Mouse (Mus musculus) lung, embryonic 16.5 days (tissue): ENCODE data around the gene Zfp101. TPM values are rescaled to one million over a fixed set of nuclear protein-coding genes. Genes with fewer than 3 reads are reported as not detected.

Experiments
- ATAC-seq: fragments of 200-750 bp; cut with Nextera tagmentation; 2 replicates; pipeline ENCODE4 v1.8.0; 2017; ENCODE audit warnings: low read depth, mild to moderate bottlenecking, moderate library complexity
- H3K27ac ChIP-seq: fragments of 300-500 bp; sonication (generic); 2 replicates; pipeline ENCODE4 v1.5.1; 2014; ENCODE audit warnings: mild to moderate bottlenecking, control low read depth, low read length
- H3K27me3 ChIP-seq: fragments of 300-500 bp; sonication (generic); 2 replicates; pipeline ENCODE4 v1.6.1; 2014; ENCODE audit warnings: low read depth, low read length, mixed read lengths; ENCODE audit not compliant: control insufficient read depth, insufficient read depth
- H3K36me3 ChIP-seq: fragments of 300-500 bp; sonication (generic); 2 replicates; pipeline ENCODE4 v1.6.1; 2014; ENCODE audit warnings: low read length; ENCODE audit not compliant: control insufficient read depth, insufficient read depth
- H3K4me1 ChIP-seq: fragments of 300-500 bp; sonication (generic); replicated peaks from 2 replicates; pipeline ENCODE4 v1.6.1; 2014; ENCODE audit warnings: low read length, mixed read lengths; ENCODE audit not compliant: control insufficient read depth, insufficient read depth
- H3K4me2 ChIP-seq: fragments of 300-500 bp; sonication (generic); 2 replicates; pipeline ENCODE4 v1.6.1; 2014; ENCODE audit warnings: low read depth, low read length, control low read depth
- H3K4me3 ChIP-seq: fragments of 300-500 bp; sonication (generic); 2 replicates; pipeline ENCODE4 v1.5.1; 2014; ENCODE audit warnings: mild to moderate bottlenecking, low read length, control low read depth
- H3K9ac ChIP-seq: fragments of 300-500 bp; sonication (generic); 2 replicates; pipeline ENCODE4 v1.6.1; 2014; ENCODE audit warnings: low read length, control low read depth
- H3K9me3 ChIP-seq: fragments of 300-500 bp; sonication (generic); 2 replicates; pipeline ENCODE4 v1.6.1; 2016; ENCODE audit warnings: low read length; ENCODE audit not compliant: control insufficient read depth
- WGBS: fragments of 180-500 bp; shearing (Covaris S2); extraction: QIAGEN DNeasy Blood & Tissue Kit; methylation state at CpG from one replicate; pipeline ENCODE4 v1.1.7; 2014; 5-methylcytosine and 5-hydroxymethylcytosine counted together
- polyA plus RNA-seq: library from polyadenylated mRNA; unstranded; fragments of >200 nt; fragmentation: Nextera tagmentation; extraction: Ambion mirVana; gene quantifications from 2 replicates; pipeline ENCODE4 v1.2.1, GENCODE M21; 2015

Gene Zfp101
- polyA plus RNA-seq: 19.0 and 19.7 TPM in 2 replicates

DNA sequence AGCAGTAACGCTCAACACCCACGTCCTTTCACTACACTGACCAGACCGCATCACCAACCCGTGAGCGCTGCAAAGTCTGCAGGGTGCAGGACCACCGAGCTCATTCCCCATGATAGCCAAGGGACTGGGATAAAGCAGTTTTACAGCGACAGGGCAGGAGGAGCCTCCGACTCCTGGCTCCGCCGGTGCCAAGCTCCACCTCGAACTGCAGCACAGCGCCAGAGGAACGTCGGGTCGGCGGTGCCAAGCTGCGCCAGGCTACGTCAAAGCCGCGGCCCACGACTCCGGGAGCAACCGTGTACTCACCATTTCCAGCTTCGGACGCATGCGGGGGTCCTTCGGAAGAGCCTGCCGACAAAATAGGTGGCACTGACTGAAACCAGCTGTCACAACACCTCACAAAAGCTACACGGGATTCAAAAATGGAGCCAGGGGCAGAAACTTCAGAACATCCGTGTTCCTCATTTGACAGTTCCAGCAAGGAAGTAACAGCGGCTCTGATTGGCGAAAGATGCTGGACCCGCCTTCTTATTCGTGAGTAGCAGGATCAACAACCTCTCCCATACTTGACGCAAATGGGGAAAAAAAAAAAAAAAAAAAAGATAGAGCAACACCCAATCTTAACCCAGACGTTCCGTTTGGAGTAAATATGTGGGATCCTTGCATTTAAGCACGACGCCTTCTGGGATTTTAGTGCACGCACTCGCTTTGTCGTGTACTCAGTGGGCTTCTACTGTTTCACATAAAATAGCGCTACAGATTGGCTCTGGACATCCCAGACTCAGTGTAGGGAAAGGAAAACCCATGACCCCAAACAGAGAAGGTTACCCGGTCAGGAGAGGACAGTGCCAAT, at the start of gene Zfp101:
TSS of gene Zfp101 (minus strand) at position 460 of the 853 bp plus-strand sequence.
- H3K9ac ChIP-seq: peak within 1 kb of the TSS; percentile 85
- no peaks in the 10 kb centered on the region for H3K36me3 ChIP-seq
- H3K9me3 ChIP-seq: no peaks in the 10 kb centered on the region
- peak within 1 kb of the TSS; percentile 81 for H3K4me3 ChIP-seq
- under 1% methylated on average over 44 of the region's 44 CpGs for WGBS
- ATAC-seq: peak; percentile 99
- peak within 1 kb of the TSS; percentile 88 for H3K27ac ChIP-seq
- peak within 1 kb of the TSS; percentile 68 for H3K4me2 ChIP-seq
- H3K27me3 ChIP-seq: no peaks in the 10 kb centered on the region
- H3K4me1 ChIP-seq: peaks cover 6% of the 10 kb centered on the region; the same call in 1 of the 2 replicates

DNA sequence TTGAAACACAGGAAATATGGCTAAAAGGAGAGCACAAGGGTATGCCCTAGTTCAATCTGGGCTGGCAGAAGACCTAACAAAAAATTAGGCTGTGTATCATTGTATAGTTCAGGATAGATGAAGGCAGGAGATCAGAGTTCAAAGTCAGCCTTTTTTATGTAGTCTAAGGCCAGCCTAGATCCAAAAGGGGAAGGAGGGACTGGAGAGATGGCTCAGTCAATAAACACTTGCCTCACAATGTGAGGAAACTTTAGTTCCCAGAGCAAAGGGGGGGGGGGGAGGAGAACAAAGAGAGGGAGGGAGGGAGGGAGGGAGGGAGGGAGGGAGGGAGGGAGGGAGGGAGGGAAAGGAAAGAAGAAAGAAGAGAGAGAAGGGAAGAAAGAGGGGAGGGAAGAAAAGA, 46.7 kb upstream of the Zfp101 start:
- peaks cover 3% of the 10 kb centered on the region; the same call in 1 of the 2 replicates for H3K4me1 ChIP-seq
- H3K4me3 ChIP-seq: no peak overlapping the region
- H3K27ac ChIP-seq: no peak overlapping the region
- no peak overlapping the region for H3K9ac ChIP-seq
- H3K9me3 ChIP-seq: no peaks in the 10 kb centered on the region
- no peaks in the 10 kb centered on the region for H3K36me3 ChIP-seq
- ATAC-seq: no peak
- no peak overlapping the region for H3K4me2 ChIP-seq
- no peaks in the 10 kb centered on the region for H3K27me3 ChIP-seq

DNA sequence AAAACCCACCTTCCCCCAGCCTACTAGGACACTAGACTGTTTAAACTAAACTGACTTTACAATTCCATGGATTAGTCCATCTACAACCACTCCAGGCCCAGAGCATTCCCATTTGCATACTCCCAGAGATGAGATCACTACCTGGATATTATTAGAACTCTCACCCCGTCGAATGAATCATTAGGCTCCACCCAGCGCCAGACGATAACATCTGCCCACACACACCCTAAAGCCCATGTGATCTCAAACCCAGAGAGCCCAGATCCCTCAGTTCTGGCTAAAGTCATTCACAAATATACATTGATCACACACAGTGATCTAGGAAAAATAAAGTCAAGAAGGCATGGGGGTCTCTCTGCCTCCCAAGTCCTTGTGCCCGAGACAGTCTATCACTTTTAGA, 45.5 kb upstream of the Zfp101 start:
- no peak overlapping the region for H3K4me3 ChIP-seq
- peak; percentile 49; the same call in 1 of the 2 replicates for ATAC-seq
- no peaks in the 10 kb centered on the region for H3K36me3 ChIP-seq
- H3K27ac ChIP-seq: no peak overlapping the region; the same call in 1 of the 2 replicates
- H3K4me2 ChIP-seq: no peak overlapping the region
- no peaks in the 10 kb centered on the region for H3K9me3 ChIP-seq
- H3K4me1 ChIP-seq: peaks cover 3% of the 10 kb centered on the region; the same call in 1 of the 2 replicates
- H3K9ac ChIP-seq: no peak overlapping the region
- no peaks in the 10 kb centered on the region for H3K27me3 ChIP-seq
- 48% methylated on average over 5 of the region's 5 CpGs for WGBS

GRCm38 (mm10) chr17:33439148-33439547, 44.7 kb upstream of the Zfp101 start:
- no peaks in the 10 kb centered on the region for H3K9me3 ChIP-seq
- no peak overlapping the region for H3K9ac ChIP-seq
- H3K4me1 ChIP-seq: peaks cover 3% of the 10 kb centered on the region; the same call in 1 of the 2 replicates
- peak; percentile 72 for ATAC-seq
- 59% methylated on average over 1 of the region's 1 CpGs for WGBS
- no peaks in the 10 kb centered on the region for H3K27me3 ChIP-seq
- no peaks in the 10 kb centered on the region for H3K36me3 ChIP-seq
- H3K4me2 ChIP-seq: no peak overlapping the region
- no peak overlapping the region for H3K27ac ChIP-seq
- no peak overlapping the region for H3K4me3 ChIP-seq

DNA sequence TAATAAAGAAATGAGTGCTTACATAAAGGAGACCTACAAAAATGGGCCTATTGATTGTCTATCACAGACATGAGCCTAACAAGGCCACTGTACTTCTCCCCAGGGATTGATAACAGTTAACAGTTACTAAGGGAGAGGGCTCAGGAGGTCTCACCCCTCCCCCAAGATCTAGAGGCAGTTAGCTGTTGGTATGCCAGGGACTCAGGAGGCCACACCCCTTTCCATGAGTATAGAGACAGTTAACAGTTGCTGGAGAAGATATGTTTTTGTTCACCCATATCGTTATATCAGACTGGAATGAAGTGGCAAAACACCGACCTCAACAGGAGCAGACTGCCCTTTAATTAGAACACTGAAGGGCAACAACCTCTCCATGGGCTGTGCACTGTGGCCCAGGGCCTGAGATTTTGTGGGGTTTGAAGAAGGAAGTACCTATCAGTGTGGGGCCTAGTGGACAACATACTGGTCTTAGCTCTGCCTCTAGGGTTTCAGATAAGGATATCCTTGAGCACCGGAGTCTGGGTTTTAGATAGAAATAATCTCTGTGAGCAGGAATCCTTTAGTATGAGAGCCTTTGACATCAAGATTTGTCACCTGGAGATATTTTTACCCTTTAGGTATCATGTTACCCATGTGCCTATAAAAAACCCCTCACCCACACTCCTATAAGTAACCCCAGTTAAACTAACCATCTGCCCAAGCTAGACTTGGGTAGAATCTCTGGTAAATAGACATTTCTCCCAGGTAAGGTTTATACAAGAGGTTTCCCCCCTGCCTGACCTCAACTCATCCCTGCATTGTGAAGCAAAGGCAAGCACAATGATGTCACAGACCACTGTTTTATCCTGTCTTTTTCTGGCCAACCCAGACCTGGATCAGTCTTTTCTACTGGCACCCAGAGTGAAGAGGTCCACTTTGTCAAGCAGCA, 37.8 kb upstream of the Zfp101 start, which contains the start of gene Actl9:
TSS of gene Actl9 (plus strand) at position 878 of the 928 bp plus-strand sequence.
- Histone ChIP-seq H3K27me3 (no peaks in the 10 kb centered on the region), H3K4me3 (no peak within 1 kb of the TSS), H3K9me3 (no peaks in the 10 kb centered on the region), H3K4me2 (no peak within 1 kb of the TSS), H3K36me3 (no peaks in the 10 kb centered on the region), H3K9ac (no peak within 1 kb of the TSS), H3K4me1 (no peaks in the 10 kb centered on the region), H3K27ac (no peak within 1 kb of the TSS)
- no peak for ATAC-seq
- WGBS: 72% methylated on average over 3 of the region's 3 CpGs

- Histone ChIP-seq H3K36me3 (no peaks in the 10 kb centered on the region), H3K4me3 (no peak overlapping the region), H3K4me1 (peaks cover 6% of the 10 kb centered on the region; the same call in 1 of the 2 replicates), H3K4me2 (no peak overlapping the region), H3K9me3 (no peaks in the 10 kb centered on the region), H3K27me3 (no peaks in the 10 kb centered on the region), H3K27ac (no peak overlapping the region), H3K9ac (no peak overlapping the region)
- WGBS: 95% methylated on average over 5 of the region's 5 CpGs
- no peak for ATAC-seq
These were observed 2.2 kb downstream of the Zfp101 start for GRCm38 (mm10) chr17:33392271-33392670.

GRCm38 (mm10) chr17:33385705-33386104, 8.7 kb downstream of the Zfp101 start:
- H3K27ac ChIP-seq: no peak overlapping the region
- H3K4me1 ChIP-seq: no peaks in the 10 kb centered on the region
- H3K9me3 ChIP-seq: no peaks in the 10 kb centered on the region
- no peak overlapping the region for H3K4me3 ChIP-seq
- peaks cover 26% of the 10 kb centered on the region for H3K36me3 ChIP-seq
- no peak overlapping the region for H3K9ac ChIP-seq
- ATAC-seq: no peak
- no peaks in the 10 kb centered on the region for H3K27me3 ChIP-seq
- H3K4me2 ChIP-seq: no peak overlapping the region

GRCm38 (mm10) chr17:33372795-33373194, 21.6 kb downstream of the Zfp101 start:
- WGBS: 85% methylated on average over 3 of the region's 3 CpGs
- Histone ChIP-seq H3K9me3 (no peaks in the 10 kb centered on the region), H3K9ac (no peak overlapping the region), H3K36me3 (no peaks in the 10 kb centered on the region), H3K4me3 (no peak overlapping the region), H3K27me3 (no peaks in the 10 kb centered on the region), H3K4me1 (no peaks in the 10 kb centered on the region), H3K27ac (no peak overlapping the region), H3K4me2 (no peak overlapping the region)
- ATAC-seq: no peak
